Mouse (Mus musculus) ES-Bruce4 (cell line): ENCODE results near the gene B3gnt2. TPM values are rescaled to one million over a fixed set of nuclear protein-coding genes. Genes with fewer than 3 reads are reported as not detected.

Experiments
- H3K27ac ChIP-seq: 2 replicates; pipeline ENCODE4 v1.5.1; 2012; ENCODE audit warnings: low read length, inconsistent platforms; ENCODE audit not compliant: insufficient read depth
- H3K27me3 ChIP-seq: 2 replicates; pipeline ENCODE4 v1.6.1; 2012; ENCODE audit warnings: mild to moderate bottlenecking, low read length, inconsistent platforms; ENCODE audit not compliant: control insufficient read depth, poor library complexity, insufficient read depth, severe bottlenecking
- H3K36me3 ChIP-seq: 2 replicates; pipeline ENCODE4 v1.6.1; 2012; ENCODE audit warnings: inconsistent platforms, mild to moderate bottlenecking, low read length, moderate library complexity; ENCODE audit not compliant: control insufficient read depth, poor library complexity, insufficient read depth, severe bottlenecking
- H3K4me1 ChIP-seq: one replicate; pipeline ENCODE4 v1.8.1; 2011; ENCODE audit warnings: low read length; ENCODE audit not compliant: control insufficient read depth, insufficient read depth
- H3K4me3 ChIP-seq: 2 replicates; pipeline ENCODE4 v1.5.1; 2011; ENCODE audit warnings: low read depth, mild to moderate bottlenecking, low read length
- H3K9ac ChIP-seq: 2 replicates; pipeline ENCODE4 v1.6.1; 2012; ENCODE audit warnings: low read depth, mild to moderate bottlenecking, inconsistent platforms; ENCODE audit not compliant: poor library complexity, severe bottlenecking
- H3K9me3 ChIP-seq: replicated peaks from 2 replicates; pipeline ENCODE4 v1.6.1; 2012; ENCODE audit warnings: mild to moderate bottlenecking, low read length, inconsistent platforms; ENCODE audit not compliant: control insufficient read depth, poor library complexity, insufficient read depth, severe bottlenecking
- CTCF ChIP-seq: IDR thresholded peaks from one replicate; pipeline ENCODE4 v1.8.1; 2011; ENCODE audit warnings: low read depth, low read length
- EP300 ChIP-seq: IDR thresholded peaks from 2 replicates; pipeline ENCODE4 v1.6.1; 2011; ENCODE audit warnings: low read depth, low read length; ENCODE audit not compliant: insufficient read depth
- POLR2A ChIP-seq: IDR thresholded peaks from one replicate; pipeline ENCODE4 v1.8.1; 2011; ENCODE audit warnings: low read length; ENCODE audit not compliant: insufficient read depth
- polyA plus RNA-seq: library from polyadenylated mRNA; stranded (reverse); fragments of >200 nt; gene quantifications from 2 replicates; pipeline ENCODE4 v1.2.4, GENCODE M21; 2011; ENCODE audit warnings: low read depth; ENCODE audit not compliant: missing spikeins, insufficient read depth, insufficient read length

Gene B3gnt2
- polyA plus RNA-seq, 1 experiment, result 3.5 TPM

DNA sequence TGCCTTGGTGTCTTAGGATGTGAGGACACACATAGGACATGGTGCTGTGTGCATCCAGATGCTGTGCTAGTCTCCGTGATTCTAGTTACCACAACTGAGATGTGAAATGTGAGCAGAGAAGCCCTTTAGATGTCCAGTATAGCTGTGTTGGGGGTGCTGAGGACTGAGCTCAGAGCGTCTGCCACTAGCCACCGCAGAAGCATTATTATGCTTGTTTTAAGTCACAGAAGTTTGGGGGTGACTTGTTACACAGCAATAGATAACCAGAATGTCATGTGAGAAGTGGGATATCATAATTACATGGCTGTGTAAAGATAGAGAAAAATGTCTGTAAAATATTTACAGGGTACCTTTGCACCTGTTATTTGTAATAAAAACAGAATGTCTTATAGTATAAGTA, 109.2 kb downstream of the B3gnt2 start:
- Histone ChIP-seq H3K27me3 (no peaks in the 10 kb centered on the region), H3K4me3 (no peak overlapping the region), H3K27ac (no peak overlapping the region), H3K36me3 (no peaks in the 10 kb centered on the region), H3K4me1 (no peaks in the 10 kb centered on the region), H3K9ac (no peak overlapping the region), H3K9me3 (peaks cover 3% of the 10 kb centered on the region)
- TF ChIP-seq POLR2A (no peak), CTCF (no peak), EP300 (no peak)

DNA sequence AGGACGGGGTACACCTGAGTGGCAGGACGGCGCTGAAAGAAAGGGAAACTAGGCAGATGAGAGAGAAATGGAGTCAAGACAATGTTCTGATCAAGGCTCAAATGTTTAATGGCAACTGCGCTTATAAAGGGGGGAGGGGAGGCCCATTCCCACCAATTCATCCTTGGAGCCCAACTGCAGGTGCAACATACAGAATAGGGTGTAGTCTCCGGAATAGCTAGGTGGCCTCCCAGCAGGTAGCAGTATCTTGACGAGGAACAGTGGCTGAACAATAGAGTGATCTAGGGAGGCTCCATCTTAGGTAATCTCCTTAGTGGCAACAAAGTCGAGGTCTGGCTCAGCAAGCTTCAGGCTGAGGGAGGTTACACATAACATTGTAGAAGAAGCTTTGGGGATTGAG, 113.4 kb downstream of the B3gnt2 start:
- H3K4me3 ChIP-seq, result no peak overlapping the region

DNA sequence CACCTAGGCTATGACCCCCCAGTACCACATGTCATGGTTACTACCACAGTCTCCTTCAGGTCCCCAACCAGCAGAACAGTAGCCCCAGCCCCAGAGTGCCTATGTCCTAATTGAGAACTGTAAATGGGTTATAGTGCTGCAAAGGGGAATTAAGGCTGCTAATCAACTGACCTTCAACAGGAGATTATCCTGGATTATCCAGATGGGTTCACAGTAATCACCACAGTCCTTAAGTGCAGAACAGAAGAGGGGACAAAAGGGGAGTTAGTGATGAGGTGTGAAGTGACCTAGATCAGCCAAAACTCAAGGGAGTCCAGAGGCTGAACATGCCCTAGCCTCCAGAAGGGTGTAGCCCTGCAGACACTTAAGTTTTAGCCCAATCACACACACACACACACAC, 115.4 kb downstream of the B3gnt2 start:
- Histone ChIP-seq H3K4me3 (no peak overlapping the region), H3K27ac (no peak overlapping the region), H3K9ac (no peak overlapping the region), H3K9me3 (peaks cover 9% of the 10 kb centered on the region), H3K4me1 (peaks cover 4% of the 10 kb centered on the region), H3K27me3 (no peaks in the 10 kb centered on the region), H3K36me3 (no peaks in the 10 kb centered on the region)
- TF ChIP-seq POLR2A, result no peak
- no peak for TF ChIP-seq EP300
- no peak for TF ChIP-seq CTCF

More for the DNA sequence above, 113.4 kb downstream of the B3gnt2 start:
- no peak overlapping the region for H3K27ac ChIP-seq
- no peak overlapping the region for H3K9ac ChIP-seq
- H3K27me3 ChIP-seq, result no peaks in the 10 kb centered on the region
- no peak for TF ChIP-seq POLR2A
- no peak for TF ChIP-seq CTCF
- TF ChIP-seq EP300, result no peak
- no peaks in the 10 kb centered on the region for H3K36me3 ChIP-seq
- H3K4me1 ChIP-seq, result no peaks in the 10 kb centered on the region
- peaks cover 9% of the 10 kb centered on the region for H3K9me3 ChIP-seq

DNA sequence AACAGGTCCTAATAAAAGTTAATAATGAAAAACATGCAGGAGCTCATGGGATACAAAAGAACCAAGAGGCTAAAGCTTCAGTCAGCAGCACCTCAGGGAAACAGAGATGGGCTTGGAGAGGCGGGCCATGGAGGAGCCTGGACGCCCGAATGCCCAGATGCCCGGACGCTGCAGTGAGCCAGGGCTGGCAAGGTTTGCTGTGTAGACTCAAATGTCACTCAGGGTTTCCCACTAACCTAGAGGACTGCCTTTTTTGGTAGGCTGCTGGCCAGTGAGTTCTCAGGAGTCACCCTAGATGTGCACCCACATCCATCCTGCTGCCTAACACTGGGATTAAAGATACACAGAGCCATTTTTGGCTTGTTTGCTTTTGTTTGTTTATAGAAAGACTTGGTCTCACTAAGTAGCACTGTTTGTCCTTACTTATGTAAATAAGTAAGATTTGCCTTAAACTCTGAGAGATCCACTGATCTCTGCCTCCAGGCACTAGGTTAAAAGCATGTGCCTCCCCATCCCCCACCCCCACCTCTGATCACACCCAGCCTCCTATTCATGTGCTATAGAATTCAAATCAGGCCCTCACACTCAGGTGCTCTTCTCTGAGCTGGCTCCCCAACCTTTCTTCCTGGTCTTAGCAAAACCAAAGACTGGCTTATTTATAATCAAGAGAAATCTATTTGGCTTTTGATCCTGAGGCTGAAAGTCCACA, 117.0 kb downstream of the B3gnt2 start:
- TF ChIP-seq POLR2A (no peak), CTCF (no peak), EP300 (peak; percentile 65; the same call in 1 of the 2 replicates)
- peaks cover 4% of the 10 kb centered on the region for H3K4me1 ChIP-seq
- no peak overlapping the region for H3K27ac ChIP-seq
- no peak overlapping the region for H3K4me3 ChIP-seq
- H3K9ac ChIP-seq, result no peak overlapping the region
- H3K27me3 ChIP-seq, result no peaks in the 10 kb centered on the region
- peaks cover 9% of the 10 kb centered on the region for H3K9me3 ChIP-seq
- no peaks in the 10 kb centered on the region for H3K36me3 ChIP-seq

DNA sequence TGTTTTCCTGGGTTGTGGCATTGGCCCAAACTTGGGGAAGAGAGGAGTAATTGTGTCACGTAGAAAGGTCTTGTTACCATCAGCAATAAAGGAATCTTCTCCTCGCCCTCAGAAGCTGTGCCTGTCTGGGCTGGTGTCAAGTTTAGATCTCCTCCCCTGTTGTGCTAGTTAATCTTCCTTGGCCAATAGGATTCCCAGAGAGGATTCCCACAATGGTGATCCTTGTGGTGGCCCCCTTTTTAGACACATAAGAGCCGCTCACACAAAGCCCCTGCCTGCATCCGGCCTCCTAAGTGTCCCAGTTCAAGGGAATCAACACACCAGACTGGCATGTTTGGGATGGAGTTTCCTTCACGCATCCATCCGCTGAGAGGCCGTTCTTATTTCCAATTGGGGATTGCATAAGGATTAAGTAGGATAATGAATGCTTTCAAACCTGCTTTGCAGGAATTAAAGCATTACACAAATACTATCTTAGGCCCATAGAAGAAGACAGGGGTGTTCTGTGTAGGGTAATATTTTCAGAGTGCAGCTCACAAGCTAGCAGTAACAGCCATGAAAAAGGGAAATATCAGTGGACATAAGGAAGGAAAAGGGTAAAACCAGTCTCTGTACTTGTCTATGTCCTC, 118.6 kb downstream of the B3gnt2 start:
- Histone ChIP-seq H3K27ac (no peak overlapping the region), H3K9me3 (peaks cover 9% of the 10 kb centered on the region), H3K9ac (no peak overlapping the region), H3K36me3 (no peaks in the 10 kb centered on the region), H3K4me1 (peaks cover 4% of the 10 kb centered on the region), H3K27me3 (no peaks in the 10 kb centered on the region), H3K4me3 (no peak overlapping the region)
- TF ChIP-seq POLR2A (no peak), CTCF (no peak)

DNA sequence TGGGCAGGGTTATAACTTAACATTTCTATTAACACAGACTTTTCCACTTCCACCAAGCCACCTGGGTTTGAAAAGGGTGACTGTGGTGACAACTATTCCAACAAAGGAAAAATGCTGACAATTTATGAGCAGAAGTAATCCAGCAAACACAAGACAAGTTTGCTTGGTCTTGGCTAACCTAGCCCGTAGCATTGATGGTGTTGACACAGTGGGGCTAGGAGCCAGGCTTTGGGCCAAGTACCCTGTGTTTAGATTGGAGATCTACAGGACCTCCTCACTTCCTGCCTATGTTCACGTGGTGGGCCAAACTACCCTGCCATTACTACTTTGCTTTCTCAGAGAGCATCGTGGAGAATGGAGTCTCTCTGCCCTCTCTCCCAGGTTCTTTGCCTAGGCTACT, 119.3 kb downstream of the B3gnt2 start:
- TF ChIP-seq CTCF (no peak), EP300 (no peak), POLR2A (no peak)
- Histone ChIP-seq H3K4me1 (peaks cover 4% of the 10 kb centered on the region), H3K9ac (no peak overlapping the region), H3K9me3 (peaks cover 5% of the 10 kb centered on the region), H3K4me3 (no peak overlapping the region), H3K36me3 (no peaks in the 10 kb centered on the region), H3K27ac (no peak overlapping the region), H3K27me3 (no peaks in the 10 kb centered on the region)
